Mouse (Mus musculus) kidney, adult 10 weeks (tissue): ENCODE results near the gene Mob2. TPM values are rescaled to one million over a fixed set of nuclear protein-coding genes. Genes with fewer than 3 reads are reported as not detected.

Experiments
- polyA plus RNA-seq: library from polyadenylated mRNA; stranded (reverse); fragments of 350-450 nt; fragmentation: Illumina TruSeq; extraction: RNeasy Lipid Tissue Mini Kit (QIAGEN cat#74804); gene quantifications from one replicate; pipeline ENCODE4 v1.2.3, GENCODE M21; 2014; ENCODE audit warnings: low read depth, low replicate concordance

Gene Mob2
- 10.8 TPM for polyA plus RNA-seq

DNA sequence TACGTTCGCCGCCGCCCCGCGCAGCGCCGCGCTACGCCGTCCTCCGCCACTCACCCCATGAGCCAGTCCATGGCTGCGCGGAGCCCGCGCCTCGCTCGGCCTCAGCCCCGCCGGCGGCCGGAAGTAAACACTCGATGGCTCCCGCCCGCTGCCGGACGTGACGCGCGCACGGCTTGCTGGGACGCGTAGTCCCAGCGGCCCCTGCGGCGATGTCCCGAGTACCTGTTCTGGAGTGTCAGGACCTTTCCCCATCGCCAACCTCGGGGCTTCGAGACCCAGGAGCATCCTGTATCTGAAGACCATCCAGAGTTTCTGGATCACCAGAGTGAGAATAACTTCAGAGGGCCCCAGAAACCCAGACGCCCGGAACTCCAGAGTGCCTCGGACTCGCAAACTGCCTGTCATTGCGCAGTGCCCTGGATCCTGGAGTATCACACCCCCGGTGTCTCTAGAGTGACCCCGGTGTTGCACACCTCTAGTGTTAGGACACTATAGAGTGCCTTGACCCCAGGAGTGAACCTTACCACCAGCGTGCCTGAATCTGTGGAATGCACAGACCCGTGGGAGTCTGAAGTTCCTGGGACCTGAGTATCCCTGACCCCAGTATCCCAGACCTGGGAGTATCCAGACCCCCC lies at the start of gene Mob2:
Mob2 (minus strand) TSS at position 135 of the 635 bp plus-strand sequence.

DNA sequence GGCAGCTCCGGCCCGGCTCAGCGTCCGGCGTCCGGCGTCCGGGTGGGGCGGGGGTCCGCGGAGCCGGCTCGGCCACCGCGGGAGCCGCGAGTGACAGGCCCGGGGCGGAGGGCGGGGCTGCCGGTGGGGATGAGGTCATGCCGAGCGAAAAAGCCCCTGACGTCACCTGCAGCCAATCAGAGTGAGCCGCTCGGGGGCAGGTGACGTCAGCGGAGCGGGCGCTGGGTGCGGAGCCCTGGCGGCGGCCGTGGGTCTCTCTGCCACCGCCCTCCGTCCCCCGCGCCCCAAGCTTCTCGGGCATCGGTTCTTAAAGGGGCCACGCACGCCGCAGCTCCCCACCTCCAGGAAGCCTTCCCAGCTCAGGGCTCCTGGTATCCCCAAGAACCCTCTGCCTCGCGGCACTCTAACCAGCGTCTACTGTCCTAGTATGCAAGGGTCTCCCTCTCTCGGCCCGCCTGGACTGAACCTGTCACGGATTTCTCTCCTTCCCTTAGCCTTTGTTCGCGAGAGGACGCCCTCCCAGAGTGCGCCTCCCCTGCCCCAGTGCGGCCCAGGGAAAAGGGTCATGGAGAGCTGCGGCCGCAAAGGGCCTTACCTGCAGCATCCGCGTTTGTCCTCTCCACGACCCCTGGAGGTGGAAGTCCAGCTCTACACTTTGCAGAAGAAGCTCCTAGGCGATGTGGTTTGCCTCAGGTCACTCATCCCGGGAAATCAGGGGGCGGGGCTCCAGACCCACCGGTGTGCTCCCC lies 34.5 kb upstream of the Mob2 start, which contains the start of gene Dusp8:
Dusp8 (minus strand) TSS at position 661 of the 749 bp plus-strand sequence.

Other genes starting within 250 kb of the Mob2 start
- gene Muc5b, start 222.0 kb downstream of the Mob2 start, polyA plus RNA-seq, result not detected
- 47.6 TPM for gene Tollip, start 142.6 kb downstream of the Mob2 start, polyA plus RNA-seq
- not detected for gene Brsk2, start 111.3 kb downstream of the Mob2 start, polyA plus RNA-seq
- gene Dusp8, start 34.8 kb upstream of the Mob2 start, polyA plus RNA-seq, result 0.28 TPM
- not detected for gene Gm45618, start 59.7 kb upstream of the Mob2 start, polyA plus RNA-seq
- not detected for gene Gm39115, start 75.0 kb upstream of the Mob2 start, polyA plus RNA-seq
- gene Gm45337, start 83.5 kb upstream of the Mob2 start, polyA plus RNA-seq, result not detected
- gene Gm29735, start 96.0 kb upstream of the Mob2 start, polyA plus RNA-seq, result not detected
- gene Gm4553, start 104.7 kb upstream of the Mob2 start, polyA plus RNA-seq, result not detected
- not detected for gene Krtap5-2, start 114.9 kb upstream of the Mob2 start, polyA plus RNA-seq
- not detected for gene Gm10153, start 129.3 kb upstream of the Mob2 start, polyA plus RNA-seq
- gene Krtap5-3, start 140.3 kb upstream of the Mob2 start, polyA plus RNA-seq, result not detected
- not detected for gene Gm7579, start 150.8 kb upstream of the Mob2 start, polyA plus RNA-seq
- not detected for gene Krtap5-5, start 168.9 kb upstream of the Mob2 start, polyA plus RNA-seq
- not detected for gene Gm40460, start 180.0 kb upstream of the Mob2 start, polyA plus RNA-seq
- not detected for gene Gm2431, start 197.3 kb upstream of the Mob2 start, polyA plus RNA-seq
- not detected for gene Gm4559, start 213.3 kb upstream of the Mob2 start, polyA plus RNA-seq
- gene Krtap5-1, start 236.1 kb upstream of the Mob2 start, polyA plus RNA-seq, result not detected
- not detected for gene Krtap5-4, start 242.5 kb upstream of the Mob2 start, polyA plus RNA-seq